Mouse (Mus musculus) intestine, postnatal 0 days (tissue): Measurements from ENCODE around the gene Gm6993. TPM values are rescaled to one million over a fixed set of nuclear protein-coding genes. Genes with fewer than 3 reads are reported as not detected.

ENCODE experiments used
- ATAC-seq: fragments of 200-750 bp; cut with Nextera tagmentation; 2 replicates; pipeline ENCODE4 v1.8.0; 2017; ENCODE audit warnings: mild to moderate bottlenecking, moderate TSS enrichment, moderate library complexity
- H3K27ac ChIP-seq: fragments of 300-500 bp; sonication (generic); 2 replicates; pipeline ENCODE4 v1.5.1; 2014; ENCODE audit warnings: mild to moderate bottlenecking, low read depth, low read length, moderate library complexity
- H3K27me3 ChIP-seq: fragments of 300-500 bp; sonication (generic); replicated peaks from 2 replicates; pipeline ENCODE4 v1.6.1; 2014; ENCODE audit warnings: low read length, mixed read lengths; ENCODE audit not compliant: control insufficient read depth, insufficient read depth
- H3K36me3 ChIP-seq: fragments of 300-500 bp; sonication (generic); 2 replicates; pipeline ENCODE4 v1.6.1; 2014; ENCODE audit warnings: mild to moderate bottlenecking, moderate library complexity; ENCODE audit not compliant: control insufficient read depth, insufficient read depth
- H3K4me1 ChIP-seq: fragments of 300-500 bp; sonication (generic); replicated peaks from 2 replicates; pipeline ENCODE4 v1.6.1; 2014; ENCODE audit warnings: antibody characterized with exemption, low read length, mixed read lengths; ENCODE audit not compliant: control insufficient read depth, insufficient read depth
- H3K4me2 ChIP-seq: fragments of 300-500 bp; sonication (generic); replicated peaks from 2 replicates; pipeline ENCODE4 v1.6.1; 2014; ENCODE audit warnings: low read depth, mild to moderate bottlenecking, moderate library complexity
- H3K4me3 ChIP-seq: fragments of 300-500 bp; sonication (generic); 2 replicates; pipeline ENCODE4 v1.5.1; 2014; ENCODE audit warnings: low read depth, low read length
- H3K9ac ChIP-seq: fragments of 300-500 bp; sonication (generic); 2 replicates; pipeline ENCODE4 v1.6.1; 2014; ENCODE audit warnings: mild to moderate bottlenecking, low read depth, low read length
- H3K9me3 ChIP-seq: fragments of 300-500 bp; sonication (generic); 2 replicates; pipeline ENCODE4 v1.6.1; 2016; ENCODE audit warnings: mixed run types; ENCODE audit not compliant: control insufficient read depth
- CTCF ChIP-seq: sonication (generic); IDR thresholded peaks from 2 replicates; pipeline ENCODE4 v1.5.1; 2016; ENCODE audit warnings: low read depth, mild to moderate bottlenecking, control low read depth, antibody characterized with exemption, moderate library complexity
- WGBS: fragments of 180-500 bp; shearing (Covaris S2); extraction: QIAGEN DNeasy Blood & Tissue Kit; methylation state at CpG from one replicate; pipeline ENCODE4 v1.1.7; 2014; 5-methylcytosine and 5-hydroxymethylcytosine counted together
- polyA plus RNA-seq: library from polyadenylated mRNA; unstranded; fragments of >200 nt; fragmentation: Nextera tagmentation; extraction: Ambion mirVana; gene quantifications from 2 replicates; pipeline ENCODE4 v1.2.1, GENCODE M21; 2015

The Gm6993 gene
- polyA plus RNA-seq, 1 experiment from 2014 or later = not detected

DNA sequence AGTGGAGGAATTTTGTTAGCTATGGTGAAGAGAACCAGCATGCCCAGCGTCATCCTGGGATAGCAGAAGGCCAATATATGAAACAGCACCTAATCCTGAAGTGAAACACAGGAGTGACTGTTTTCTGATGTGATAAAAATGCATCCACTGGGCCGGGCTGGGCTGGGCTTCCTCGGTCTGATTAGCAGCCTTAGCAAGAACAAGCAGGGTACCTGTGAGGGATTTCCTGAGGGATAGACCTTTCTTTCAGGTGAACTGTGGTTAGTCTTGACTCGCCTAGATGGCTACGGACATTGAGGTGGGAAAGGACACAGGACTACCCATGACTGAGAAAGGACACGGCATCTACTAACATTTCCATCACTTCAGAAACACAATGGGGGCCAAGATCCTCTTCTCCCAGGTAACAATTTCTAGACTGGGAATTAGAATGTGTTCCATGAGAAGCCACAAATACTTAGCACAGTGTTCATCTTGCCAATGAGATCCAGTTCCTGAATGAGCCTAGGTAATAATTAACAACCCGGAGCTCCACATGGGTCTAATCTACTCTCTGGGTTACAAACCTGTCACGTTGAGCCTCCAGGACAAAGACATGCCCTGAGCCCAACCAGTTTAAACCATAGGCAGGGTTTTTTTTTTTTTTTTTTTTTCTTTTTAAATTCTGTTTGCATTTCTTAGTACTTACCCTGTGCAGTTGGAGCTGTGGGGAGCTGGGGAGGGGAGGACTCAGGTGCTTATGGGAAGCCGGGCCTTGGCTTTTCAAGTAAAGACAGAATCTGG, 15.7 kb downstream of the Gm6993 start:
- H3K36me3 ChIP-seq = no peaks in the 10 kb centered on the region
- H3K27ac ChIP-seq = no peak overlapping the region
- H3K9ac ChIP-seq = no peak overlapping the region
- 44% methylated on average over 9 of the region's 9 CpGs for WGBS
- no peak overlapping the region; the same call in 1 of the 2 replicates for H3K4me2 ChIP-seq
- no peak for TF ChIP-seq CTCF
- no peak overlapping the region for H3K4me3 ChIP-seq
- peaks cover 12% of the 10 kb centered on the region; the same call in 1 of the 2 replicates for H3K4me1 ChIP-seq
- peak; percentile 85 for ATAC-seq
- H3K27me3 ChIP-seq = no peaks in the 10 kb centered on the region
- no peaks in the 10 kb centered on the region for H3K9me3 ChIP-seq

DNA sequence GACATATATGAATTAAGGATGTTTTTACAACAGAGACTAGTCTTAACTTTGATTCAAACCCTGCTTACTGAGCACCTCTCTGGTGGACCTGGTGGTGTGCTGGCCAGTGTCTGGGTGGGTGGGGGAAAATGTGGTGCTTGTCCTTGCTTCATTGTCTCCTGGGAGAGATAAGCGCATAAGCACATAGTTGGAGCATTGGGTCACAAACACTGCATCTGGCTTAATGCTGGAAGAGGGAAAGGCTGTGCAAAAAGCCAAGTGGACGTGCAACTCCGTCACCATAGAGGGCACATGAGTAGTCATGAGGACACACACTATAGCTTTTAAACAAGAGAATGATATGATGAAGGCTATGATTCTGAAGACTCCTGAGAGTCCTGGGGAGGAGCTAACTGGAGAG, 21.3 kb downstream of the Gm6993 start:
- Histone ChIP-seq H3K36me3 (no peaks in the 10 kb centered on the region), H3K27ac (no peak overlapping the region), H3K4me2 (no peak overlapping the region), H3K27me3 (peaks cover 22% of the 10 kb centered on the region), H3K4me3 (no peak overlapping the region), H3K9me3 (no peaks in the 10 kb centered on the region), H3K4me1 (0 out of 2 replicates have a peak, but pooled peaks cover 5% of the 10 kb centered on the region), H3K9ac (no peak overlapping the region)
- no peak for TF ChIP-seq CTCF
- WGBS = 77% methylated on average over 3 of the region's 3 CpGs
- ATAC-seq = no peak

DNA sequence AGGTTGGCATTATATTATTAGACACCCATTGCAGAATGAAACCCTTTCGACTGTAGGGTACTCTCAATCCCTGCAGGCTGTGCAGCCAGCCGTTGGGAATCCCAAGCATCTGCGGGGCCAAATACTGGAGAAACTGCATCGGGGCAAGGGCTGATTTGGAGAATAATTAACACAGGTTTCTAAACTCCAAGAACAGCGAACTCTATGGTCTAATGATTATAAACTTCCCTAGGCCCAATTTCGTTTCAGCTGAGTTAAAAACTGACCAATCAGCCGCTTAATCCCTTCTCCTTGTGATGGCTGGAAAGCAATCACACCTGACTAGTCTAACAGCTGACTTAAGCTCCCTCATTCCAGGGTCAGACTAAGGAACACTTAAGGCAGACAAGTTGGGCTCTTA, 23.4 kb downstream of the Gm6993 start:
- Histone ChIP-seq H3K4me2 (peak overlapping the region; percentile 87; the same call in 1 of the 2 replicates), H3K4me3 (no peak overlapping the region), H3K9me3 (no peaks in the 10 kb centered on the region), H3K27me3 (peaks cover 23% of the 10 kb centered on the region), H3K9ac (no peak overlapping the region), H3K27ac (no peak overlapping the region), H3K36me3 (no peaks in the 10 kb centered on the region), H3K4me1 (0 out of 2 replicates have a peak, but pooled peaks cover 5% of the 10 kb centered on the region)
- no peak for TF ChIP-seq CTCF
- WGBS = 39% methylated on average over 7 of the region's 7 CpGs
- ATAC-seq = no peak

DNA sequence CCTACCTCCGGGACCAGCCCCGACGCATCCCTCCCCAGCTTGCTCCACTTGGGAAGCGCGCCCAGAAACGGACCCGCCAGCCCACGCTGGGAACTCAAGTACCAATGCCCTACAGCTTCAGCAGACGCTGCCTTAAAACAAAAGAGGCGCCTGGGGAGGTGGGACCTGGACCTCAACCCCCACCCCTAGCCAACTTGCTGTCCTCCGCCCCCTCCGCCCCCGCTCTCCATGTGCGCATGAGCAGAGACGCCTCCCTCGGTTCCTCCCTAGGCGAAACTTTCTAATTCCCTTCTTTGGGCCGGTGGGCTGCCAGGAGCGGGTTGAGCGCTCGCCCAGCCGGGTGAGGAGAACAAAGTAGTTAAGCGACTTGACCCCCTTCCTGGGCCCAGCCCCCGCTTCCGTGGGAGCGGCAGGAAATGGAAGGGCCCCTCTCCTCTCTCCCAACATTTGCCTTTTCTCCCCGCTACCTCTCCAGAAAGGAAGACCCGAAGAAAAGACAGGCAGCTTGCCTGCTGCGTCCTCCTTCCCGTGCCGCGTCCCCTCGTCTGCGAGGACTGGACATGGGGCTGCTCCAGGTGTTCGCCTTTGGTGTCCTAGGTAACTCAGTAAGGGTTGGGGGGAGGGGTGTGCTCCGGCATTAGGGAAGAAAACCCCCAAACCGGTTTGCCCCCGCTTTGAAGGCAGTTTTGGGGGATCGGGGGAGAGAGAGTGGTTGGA, 24.6 kb downstream of the Gm6993 start, which contains the start of gene Lamb1:
Gene Lamb1 (plus strand): TSS at position 230 of the 717 bp plus-strand sequence.
- Histone ChIP-seq H3K4me3 (peak within 1 kb of the TSS; percentile 53), H3K9me3 (no peaks in the 10 kb centered on the region), H3K4me2 (peak within 1 kb of the TSS; percentile 87), H3K9ac (peak within 1 kb of the TSS; percentile 57), H3K4me1 (0 out of 2 replicates have a peak, but pooled peaks cover 5% of the 10 kb centered on the region), H3K27me3 (peaks cover 23% of the 10 kb centered on the region), H3K27ac (peak within 1 kb of the TSS; percentile 63), H3K36me3 (no peaks in the 10 kb centered on the region)
- no peak for TF ChIP-seq CTCF
- ATAC-seq = 0 out of 2 replicates have a peak, but pooled peaks have one; percentile 22
- WGBS = under 1% methylated on average over 39 of the region's 39 CpGs

DNA sequence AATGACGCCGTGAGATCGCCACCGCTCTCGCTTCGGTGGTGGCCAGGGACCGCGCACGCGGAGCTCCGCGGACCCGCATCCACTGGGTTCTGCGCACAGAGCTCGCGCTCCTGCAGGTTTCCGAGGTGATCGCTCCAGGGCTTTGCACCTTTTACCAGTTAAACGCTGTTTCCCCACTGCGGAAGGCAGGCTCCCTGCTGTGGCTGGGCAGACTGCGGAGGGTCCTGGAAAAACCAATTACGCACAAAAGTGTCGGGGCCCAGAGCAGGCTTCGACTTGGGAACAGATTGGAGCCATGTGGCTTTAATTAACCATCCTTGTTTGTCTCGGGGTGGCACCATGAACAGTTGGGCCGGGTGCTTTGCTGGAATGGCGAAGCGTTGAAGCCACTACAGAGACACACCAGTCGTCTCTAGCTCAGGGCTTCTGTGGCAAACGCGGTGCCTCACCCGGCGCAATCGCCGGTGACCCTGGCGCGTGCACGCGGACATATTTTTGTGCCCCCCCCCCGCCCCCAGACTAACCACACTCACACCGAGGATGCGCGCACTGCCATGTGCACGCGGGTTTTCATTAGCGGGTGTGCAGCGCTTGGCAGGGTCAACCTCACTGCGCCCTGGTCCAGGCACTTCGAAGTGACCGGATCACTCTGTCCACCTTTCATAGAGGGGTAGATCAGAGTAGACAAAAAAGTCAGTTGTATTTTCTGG, 25.3 kb downstream of the Gm6993 start:
- H3K27ac ChIP-seq = peak overlapping the region; percentile 63
- H3K36me3 ChIP-seq = no peaks in the 10 kb centered on the region
- 0 out of 2 replicates have a peak, but pooled peaks have one; percentile 33 for ATAC-seq
- peak overlapping the region; percentile 57 for H3K9ac ChIP-seq
- H3K4me1 ChIP-seq = 0 out of 2 replicates have a peak, but pooled peaks cover 5% of the 10 kb centered on the region
- peak overlapping the region; percentile 87 for H3K4me2 ChIP-seq
- peak overlapping the region; percentile 53 for H3K4me3 ChIP-seq
- under 1% methylated on average over 50 of the region's 50 CpGs for WGBS
- TF ChIP-seq CTCF = no peak
- H3K9me3 ChIP-seq = no peaks in the 10 kb centered on the region
- H3K27me3 ChIP-seq = peaks cover 23% of the 10 kb centered on the region
